Mouse (Mus musculus): ENCODE results near the gene Akip1. TPM values are rescaled to one million over a fixed set of nuclear protein-coding genes. Genes with fewer than 3 reads are reported as not detected.

The Akip1 gene
- 10.3 TPM for polyA plus RNA-seq (2017; shearing (Covaris generic))

DNA sequence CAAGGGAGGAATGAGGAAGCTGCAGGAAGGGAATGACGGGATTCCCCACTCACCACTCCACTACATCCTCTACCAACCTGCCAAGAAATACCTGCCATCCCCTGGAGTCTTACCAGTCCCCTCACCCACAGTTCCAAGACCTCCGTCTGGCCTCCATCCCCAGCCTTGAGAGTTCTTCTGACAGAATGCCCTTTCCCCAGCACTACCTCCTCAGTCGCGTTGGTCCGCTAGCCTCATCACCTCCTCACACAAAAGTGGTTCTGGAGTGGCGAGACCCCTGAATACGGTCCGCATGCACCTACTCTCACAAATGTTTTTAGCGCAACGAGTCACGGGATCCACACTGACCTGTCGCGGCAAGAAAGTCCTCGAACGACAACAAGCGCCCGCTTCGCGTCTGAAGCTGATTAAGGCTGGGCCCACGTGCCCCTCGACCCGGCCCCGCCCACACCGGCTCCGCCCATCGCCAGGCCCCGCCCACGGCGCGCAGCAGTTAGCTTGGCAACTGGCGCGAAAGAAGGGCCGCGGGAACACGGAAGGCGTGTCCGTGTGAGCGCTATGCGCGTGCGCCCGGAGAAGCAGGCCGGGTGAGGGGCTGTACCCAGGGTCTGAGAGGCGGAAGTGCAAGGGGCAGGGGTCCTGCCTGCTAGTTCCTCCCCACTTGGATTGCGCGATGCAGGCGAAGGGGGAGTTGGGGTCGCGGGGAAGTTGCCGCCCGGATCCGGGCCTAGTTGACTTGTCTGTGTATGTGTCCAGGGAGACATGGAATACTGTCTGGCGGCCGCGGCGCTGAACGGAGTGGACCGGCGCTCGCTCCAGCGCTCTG, at the start of gene Akip1, which contains the start of gene St5:
TSS of gene Akip1 (plus strand) at position 501 of the 826 bp plus-strand sequence.
TSS of gene St5 (minus strand) at position 416 of the 826 bp plus-strand sequence.

GRCm38 (mm10) chr7:109723697-109724096, 20.2 kb downstream of the Akip1 start, which contains the start of gene BC051019:
BC051019 (minus strand) TSS chr7:109723850.

DNA sequence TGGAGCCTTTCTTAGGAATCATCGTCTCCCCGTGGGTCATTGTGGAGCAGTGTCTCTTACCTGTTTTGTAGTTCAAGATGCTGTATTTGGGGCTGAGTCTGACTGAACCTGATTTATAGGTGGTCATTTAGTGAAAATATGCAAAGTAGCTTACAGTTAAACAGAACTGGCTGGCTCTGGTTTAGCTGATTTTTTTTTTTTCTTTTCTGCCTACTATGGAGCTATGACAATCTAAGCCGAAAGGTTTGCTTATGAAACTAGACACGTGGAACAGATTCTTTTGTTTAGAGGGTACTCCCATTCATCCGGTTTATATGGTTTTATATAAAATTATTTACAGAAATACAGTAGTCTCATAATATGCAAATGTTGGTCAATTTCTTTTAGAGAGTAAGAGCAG, 28.1 kb downstream of the Akip1 start, which contains the start of gene Ascl3:
TSS of gene Ascl3 (minus strand) at position 101 of the 400 bp plus-strand sequence.

DNA sequence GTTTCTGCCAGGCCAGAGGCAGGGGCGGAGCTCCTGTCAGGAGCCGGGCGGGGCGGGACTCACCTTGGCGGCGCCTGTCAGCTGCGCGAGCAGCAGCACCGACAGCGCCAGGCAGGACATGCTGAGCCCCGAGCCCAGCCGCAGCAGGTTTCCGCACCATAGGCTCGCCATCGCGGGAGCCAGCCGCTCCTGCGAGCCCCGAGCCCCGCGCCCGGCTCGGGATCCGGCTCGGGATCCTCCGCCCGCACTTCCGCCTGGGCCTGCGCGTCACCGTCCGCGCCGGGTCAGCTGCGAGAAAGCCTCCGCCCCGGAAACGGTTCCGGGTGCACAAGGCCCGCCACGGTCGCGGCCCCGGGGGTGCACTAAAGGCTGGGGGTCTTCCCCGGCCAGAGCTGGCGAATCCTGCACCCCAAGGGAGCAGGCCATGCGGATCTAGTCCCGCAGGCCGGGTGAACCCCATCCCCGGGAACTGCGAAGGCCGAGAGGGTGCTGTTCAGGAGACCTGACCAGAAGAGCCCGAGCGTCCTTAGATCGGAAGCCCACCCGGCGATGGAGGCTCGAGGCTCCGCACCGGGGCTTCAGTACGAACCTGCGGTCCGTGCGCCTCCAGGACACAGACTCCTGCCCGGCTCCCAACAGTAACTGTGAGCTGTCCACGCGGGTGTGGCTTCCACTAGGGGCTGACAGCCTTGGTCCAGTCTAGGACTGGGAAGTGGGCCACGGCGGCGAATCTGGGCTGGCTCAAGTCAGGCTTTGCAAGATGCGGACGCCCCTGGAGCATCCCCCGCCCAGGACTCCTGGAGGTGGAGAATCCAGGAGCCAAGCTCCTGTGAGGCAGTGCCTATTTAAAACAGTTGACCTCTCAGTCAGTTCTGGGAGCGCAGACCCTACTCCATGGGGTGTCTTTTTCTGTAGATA, 48.8 kb downstream of the Akip1 start, which contains the start of gene Tmem9b:
TSS of gene Tmem9b (minus strand) at position 868 of the 918 bp plus-strand sequence.

Other genes with a start within 250 kb of the Akip1 start
- not detected for gene Trim66, start 195.6 kb upstream of the Akip1 start, polyA plus RNA-seq (2017; shearing (Covaris generic))
- gene Rpl27a, start 184.5 kb upstream of the Akip1 start, polyA plus RNA-seq (2017; shearing (Covaris generic)): 128 TPM
- 0.54 TPM for gene St5, start 85 bp upstream of the Akip1 start, polyA plus RNA-seq (2017; shearing (Covaris generic))
- not detected for gene BC051019, start 20.2 kb downstream of the Akip1 start, polyA plus RNA-seq (2017; shearing (Covaris generic))
- gene Ascl3, start 28.0 kb downstream of the Akip1 start, polyA plus RNA-seq (2017; shearing (Covaris generic)): 0.55 TPM
- 92.4 TPM for gene Tmem9b, start 49.2 kb downstream of the Akip1 start, polyA plus RNA-seq (2017; shearing (Covaris generic))
- gene Nrip3, start 78.3 kb downstream of the Akip1 start, polyA plus RNA-seq (2017; shearing (Covaris generic)): 0.92 TPM
- not detected for gene Scube2, start 162.0 kb downstream of the Akip1 start, polyA plus RNA-seq (2017; shearing (Covaris generic))